ENCODE assay signal across 16 mouse cellular contexts in genomic region chr13:53501561-53502253, GRCm38 (mm10). TPM values are rescaled to one million over a fixed set of nuclear protein-coding genes. Genes with fewer than 3 reads are reported as not detected.
DNase-seq lines count a peak whose midpoint lies in the region; ATAC-seq and TF ChIP-seq lines count a peak whose summit lies in the region.
"Had no signal": no experiment of that assay in that cellular context is flagged by ENCODE, and none has a peak within 500 bp of the region (broad histone marks: within the 10 kb centered on the region; RNA-seq: fewer than 3 reads in every experiment).

No protein-coding gene starts in this region.

- H3K9me3 ChIP-seq in heart, embryonic 11.5 days (replicated peaks; ENCODE audit: control insufficient read depth, low read length), result no peaks in the 10 kb centered on the region
- H3K9me3 ChIP-seq in forebrain, postnatal 0 days (ENCODE audit: low read length), result no peaks in the 10 kb centered on the region
- H3K9me3 ChIP-seq in midbrain, embryonic 12.5 days, result no peaks in the 10 kb centered on the region
- H3K9me3 ChIP-seq: limb, embryonic 12.5 days; stomach, embryonic 15.5 days had no signal

- no peak overlapping the region for H3K27ac ChIP-seq in heart, embryonic 11.5 days (ENCODE audit: low read depth, low read length)
- H3K27ac ChIP-seq in forebrain, postnatal 0 days (ENCODE audit: low read depth, low read length), result no peak overlapping the region
- H3K27ac ChIP-seq in midbrain, embryonic 12.5 days (replicated peaks), result no peak overlapping the region
- H3K27ac ChIP-seq: limb, embryonic 12.5 days; stomach, embryonic 15.5 days had no signal

- no peak overlapping the region; the same call in 1 of the 2 replicates for H3K9ac ChIP-seq in heart, embryonic 11.5 days (ENCODE audit: low read depth, low read length)
- no peak overlapping the region for H3K9ac ChIP-seq in forebrain, postnatal 0 days
- no peak overlapping the region for H3K9ac ChIP-seq in midbrain, embryonic 12.5 days (replicated peaks)
- H3K9ac ChIP-seq: limb, embryonic 12.5 days; stomach, embryonic 15.5 days had no signal

- no peak for TF ChIP-seq CTCF in forebrain, postnatal 0 days (IDR thresholded peaks at IDR 0.05; ENCODE audit: low read depth)

- no peak for ATAC-seq in heart, embryonic 11.5 days (replicated peaks; ENCODE audit: insufficient number of reproducible peaks, low FRiP score, low TSS enrichment)
- ATAC-seq in forebrain, postnatal 0 days, result peak; percentile 34
- no peak for ATAC-seq in midbrain, embryonic 12.5 days (ENCODE audit: low FRiP score, low read depth)

- H3K4me3 ChIP-seq in heart, embryonic 11.5 days (ENCODE audit: low read depth, low read length), result no peak overlapping the region
- no peak overlapping the region for H3K4me3 ChIP-seq in forebrain, postnatal 0 days (ENCODE audit: low read depth, low read length)
- no peak overlapping the region for H3K4me3 ChIP-seq in midbrain, embryonic 12.5 days
- H3K4me3 ChIP-seq: limb, embryonic 12.5 days; stomach, embryonic 15.5 days had no signal

- peaks cover 7% of the 10 kb centered on the region for H3K4me1 ChIP-seq in heart, embryonic 11.5 days (ENCODE audit: control insufficient read depth, insufficient read depth, low read length)
- H3K4me1 ChIP-seq in forebrain, postnatal 0 days (ENCODE audit: insufficient read depth), result peaks cover 8% of the 10 kb centered on the region
- H3K4me1 ChIP-seq in midbrain, embryonic 12.5 days, result peaks cover 19% of the 10 kb centered on the region
- H3K4me1 ChIP-seq: limb, embryonic 12.5 days; stomach, embryonic 15.5 days had no signal

- 0 out of 2 replicates have a peak overlapping the region, but pooled peaks have one; percentile 19 for H3K4me2 ChIP-seq in heart, embryonic 11.5 days
- H3K4me2 ChIP-seq in forebrain, postnatal 0 days (ENCODE audit: low read depth), result peak overlapping the region; percentile 6; the same call in 1 of the 2 replicates
- peak overlapping the region; percentile 31; the same call in 1 of the 2 replicates for H3K4me2 ChIP-seq in midbrain, embryonic 12.5 days (replicated peaks)
- H3K4me2 ChIP-seq: limb, embryonic 12.5 days; stomach, embryonic 15.5 days had no signal

- no peaks in the 10 kb centered on the region for H3K27me3 ChIP-seq in heart, embryonic 11.5 days (ENCODE audit: control insufficient read depth, insufficient read depth, low read length)
- H3K27me3 ChIP-seq in forebrain, postnatal 0 days (ENCODE audit: insufficient read depth, low read length), result no peaks in the 10 kb centered on the region
- H3K27me3 ChIP-seq in midbrain, embryonic 12.5 days, result peaks cover 72% of the 10 kb centered on the region
- H3K27me3 ChIP-seq: stomach, embryonic 15.5 days had no signal

- WGBS in heart, embryonic 11.5 days (ENCODE audit: insufficient replicate concordance), result 14% methylated on average over 10 of the region's 10 CpGs
- WGBS in forebrain, postnatal 0 days, result 3% methylated on average over 10 of the region's 10 CpGs
- WGBS in midbrain, embryonic 12.5 days, result 7% methylated on average over 10 of the region's 10 CpGs

- no peaks in the 10 kb centered on the region for H3K36me3 ChIP-seq in heart, embryonic 11.5 days (ENCODE audit: control insufficient read depth, insufficient read depth, low read length)
- H3K36me3 ChIP-seq in forebrain, postnatal 0 days (ENCODE audit: insufficient read depth), result no peaks in the 10 kb centered on the region
- no peaks in the 10 kb centered on the region for H3K36me3 ChIP-seq in midbrain, embryonic 12.5 days
- H3K36me3 ChIP-seq: G1E; limb, embryonic 12.5 days; stomach, embryonic 15.5 days had no signal

- no peak for DNase-seq in heart, postnatal 4 days
- peak; percentile 36 for DNase-seq in embryo, embryonic 10.5 days (ENCODE audit: low spot score)
- peak; percentile 24 for DNase-seq in forebrain, postnatal 0 days
- no peak for DNase-seq in lung, postnatal 36 days
- no peak for DNase-seq in Muller cell, postnatal 12 days (ENCODE audit: inconsistent ontology term)
- no peak for DNase-seq in frontal cortex, postnatal 36 days (ENCODE audit: low spot score in 2 of 2)
- DNase-seq: adrenal gland, postnatal 25 days; gastrocnemius, postnatal 10 days; kidney, postnatal 25 days; thymus, postnatal 14 days had no signal

RNA-seq across cellular contexts. Expression of gene Msx2, which starts 28.8 kb away (rescaled TPM):
- polyA plus RNA-seq in heart, embryonic 11.5 days (2014; fragmentation: Nextera tagmentation; extraction: Ambion mirVana), result 10.8 and 10.9 TPM in 2 replicates
- under 1 TPM; 0.55 to 0.86 TPM for total RNA-seq in heart, postnatal 4 days (2021)
- total RNA-seq in forebrain, postnatal 0 days (2014; rRNA removed), result 0.31 and 0.71 TPM in 2 replicates
- 0.54 and 0.71 TPM in 2 replicates for polyA plus RNA-seq in forebrain, postnatal 0 days (2015; fragmentation: Nextera tagmentation; extraction: Ambion mirVana)
- 23.7 and 36.4 TPM in 2 replicates for polyA plus RNA-seq in midbrain, embryonic 12.5 days (2016; fragmentation: Nextera tagmentation; extraction: Ambion mirVana)
- polyA plus RNA-seq: G1E; liver, embryonic 16.5 days had no signal

Comparison
In these comparisons a context has a peak if more than half of its experiments do, and no peak if none do; other contexts are left out.
1. DNase-seq: peak in embryo, embryonic 10.5 days (single experiment) and forebrain, postnatal 0 days (single experiment); none in heart, postnatal 4 days (single experiment), lung, postnatal 36 days (single experiment), Muller cell, postnatal 12 days (single experiment) and frontal cortex, postnatal 36 days (0 of 2).
2. Peak in every context shown above with its lines, with median percentiles within 50 percentile points of each other: H3K4me2 ChIP-seq.